ENCODE assay signal across 20 mouse cellular contexts in the genomic region with DNA sequence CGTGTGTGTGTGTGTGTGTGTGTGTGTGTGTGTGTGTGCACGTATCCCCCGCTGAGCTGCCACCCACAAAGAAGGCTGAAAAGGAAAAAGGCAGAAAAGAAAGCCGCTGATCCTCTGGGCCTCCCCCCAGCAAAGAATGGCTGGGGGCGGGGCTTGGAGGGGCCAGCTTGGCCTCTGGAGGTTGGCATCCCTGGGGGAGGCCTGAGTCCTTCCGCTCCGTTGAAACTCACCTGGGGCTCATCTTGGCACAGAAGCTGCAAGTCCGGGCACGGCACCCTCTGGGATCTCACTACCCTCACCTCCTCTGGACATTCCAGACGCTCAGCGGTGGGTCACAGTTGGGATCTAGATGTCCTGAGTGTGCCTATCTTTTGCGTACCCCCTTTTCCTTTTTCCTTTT. TPM values are rescaled to one million over a fixed set of nuclear protein-coding genes. Genes with fewer than 3 reads are reported as not detected.
DNase-seq lines count a peak whose midpoint lies in the region; ATAC-seq and TF ChIP-seq lines count a peak whose summit lies in the region.
"Had no signal": no experiment of that assay in that cellular context is flagged by ENCODE, and none has a peak within 500 bp of the region (broad histone marks: within the 10 kb centered on the region; RNA-seq: fewer than 3 reads in every experiment).

No protein-coding gene starts in this region.

- in situ Hi-C loops in CH12.LX (cut with MboI; ENCODE audit: low pct_ligation_motif_present, low pct_unique_long_range_greater_than_20kb, low sequenced_read_pairs), result no loop called here

- H3K36me3 ChIP-seq in forebrain, embryonic 10.5 days (replicated peaks), result no peaks in the 10 kb centered on the region
- H3K36me3 ChIP-seq in forebrain, embryonic 14.5 days (ENCODE audit: control insufficient read depth, insufficient read depth, low read length), result no peaks in the 10 kb centered on the region
- H3K36me3 ChIP-seq in CH12.LX (replicated peaks in 1 of 2; ENCODE audit: control insufficient read depth in 1 of 2, insufficient read depth in 1 of 2, low read length in 1 of 2), result no peaks in the 10 kb centered on the region
- no peaks in the 10 kb centered on the region for H3K36me3 ChIP-seq in hindbrain, embryonic 10.5 days
- no peaks in the 10 kb centered on the region for H3K36me3 ChIP-seq in midbrain, embryonic 12.5 days

- H3K9me3 ChIP-seq in forebrain, embryonic 10.5 days, result no peaks in the 10 kb centered on the region
- no peaks in the 10 kb centered on the region for H3K9me3 ChIP-seq in forebrain, embryonic 14.5 days (replicated peaks; ENCODE audit: control insufficient read depth, low read length)
- peaks cover 29% of the 10 kb centered on the region for H3K9me3 ChIP-seq in CH12.LX (replicated peaks; ENCODE audit: low read length)
- no peaks in the 10 kb centered on the region for H3K9me3 ChIP-seq in hindbrain, embryonic 10.5 days
- no peaks in the 10 kb centered on the region for H3K9me3 ChIP-seq in midbrain, embryonic 12.5 days
- H3K9me3 ChIP-seq: forebrain, embryonic 13.5 days had no signal

- H3K79me2 ChIP-seq in CH12.LX (replicated peaks; ENCODE audit: control insufficient read depth, extremely low read depth, insufficient read depth, poor library complexity, severe bottlenecking), result no peaks in the 10 kb centered on the region

- H3K4me2 ChIP-seq in forebrain, embryonic 14.5 days (ENCODE audit: low read length), result no peak overlapping the region
- no peak overlapping the region for H3K4me2 ChIP-seq in CH12.LX (ENCODE audit: insufficient read depth, low read depth, poor library complexity, severe bottlenecking)
- H3K4me2 ChIP-seq in midbrain, embryonic 12.5 days (replicated peaks), result peak overlapping the region; percentile 71
- H3K4me2 ChIP-seq: forebrain, embryonic 13.5 days had no signal

- dilution Hi-C loops in CH12.LX (cut with MboI; ENCODE audit: extremely low pct_ligation_motif_present, extremely low pct_unique_long_range_greater_than_20kb, low sequenced_read_pairs), result no loop called here

- peaks cover 100% of the 10 kb centered on the region for H3K27me3 ChIP-seq in forebrain, embryonic 10.5 days (ENCODE audit: poor library complexity, severe bottlenecking)
- H3K27me3 ChIP-seq in forebrain, embryonic 14.5 days (replicated peaks; ENCODE audit: control insufficient read depth, insufficient read depth, low read length), result peaks cover 95% of the 10 kb centered on the region
- no peaks in the 10 kb centered on the region for H3K27me3 ChIP-seq in CH12.LX (replicated peaks)
- peaks cover 99% of the 10 kb centered on the region for H3K27me3 ChIP-seq in hindbrain, embryonic 10.5 days (ENCODE audit: insufficient read depth, poor library complexity, severe bottlenecking)
- peaks cover 90% of the 10 kb centered on the region for H3K27me3 ChIP-seq in midbrain, embryonic 12.5 days

- H3K9ac ChIP-seq in forebrain, embryonic 14.5 days (ENCODE audit: low read length), result no peak overlapping the region
- H3K9ac ChIP-seq in CH12.LX (ENCODE audit: insufficient read depth, low read depth), result no peak overlapping the region
- H3K9ac ChIP-seq in midbrain, embryonic 12.5 days (replicated peaks), result peak overlapping the region; percentile 17; the same call in 1 of the 2 replicates
- H3K9ac ChIP-seq: forebrain, embryonic 13.5 days had no signal

- no peak for TF ChIP-seq EP300 in CH12.LX (IDR thresholded peaks at IDR 0.05; ENCODE audit: low read length)

- DNase-seq in forebrain, embryonic 10.5 days (ENCODE audit: extremely low spot score, low spot score), result peak; percentile 58
- no peak for DNase-seq in forebrain, embryonic 14.5 days (ENCODE audit: low spot score)
- DNase-seq in CH12.LX (ENCODE audit: extremely low read depth), result peak; percentile 58
- peak; percentile 64 for DNase-seq in hindbrain, embryonic 10.5 days (ENCODE audit: low spot score)
- DNase-seq in Muller cell, postnatal 12 days (ENCODE audit: inconsistent ontology term), result no peak
- no peak for DNase-seq in right cerebral cortex, postnatal 4 days
- no peak for DNase-seq in gastrocnemius, postnatal 25 days
- DNase-seq: adrenal gland, postnatal 36 days; cerebellum, adult 11 months; gastrocnemius, postnatal 10 days; kidney, adult 11 months had no signal

- H3K4me3 ChIP-seq in forebrain, embryonic 10.5 days, result peak overlapping the region; percentile 33; the same call in 1 of the 2 replicates
- no peak overlapping the region for H3K4me3 ChIP-seq in forebrain, embryonic 14.5 days (ENCODE audit: low read depth, low read length)
- H3K4me3 ChIP-seq in CH12.LX (replicated peaks in 1 of 3; ENCODE audit: low read depth in 2 of 3, low read length in 2 of 3, poor library complexity in 1 of 3), result no peak overlapping the region
- peak overlapping the region; percentile 45 for H3K4me3 ChIP-seq in hindbrain, embryonic 10.5 days
- peak overlapping the region; percentile 27 for H3K4me3 ChIP-seq in midbrain, embryonic 12.5 days
- H3K4me3 ChIP-seq: forebrain, embryonic 13.5 days had no signal

- no peak for TF ChIP-seq RAD21 in CH12.LX (IDR thresholded peaks at IDR 0.05; ENCODE audit: low read depth, low read length)

- TF ChIP-seq POLR2A in CH12.LX (IDR thresholded peaks at IDR 0.05; ENCODE audit: low read depth, low read length), result no peak

- ATAC-seq in forebrain, embryonic 14.5 days, result no peak
- 0 out of 2 replicates have a peak, but pooled peaks have one; percentile 3 for ATAC-seq in midbrain, embryonic 12.5 days (ENCODE audit: low FRiP score, low read depth)
- ATAC-seq: forebrain, embryonic 13.5 days had no signal

- no peak for TF ChIP-seq CTCF in CH12.LX (conservative IDR thresholded peaks at IDR 0.05 in 1 of 2, IDR thresholded peaks at IDR 0.05 in 1 of 2; ENCODE audit: low read depth in 2 of 2, low read length in 2 of 2)

- peak overlapping the region; percentile 60; the same call in 1 of the 2 replicates for H3K27ac ChIP-seq in forebrain, embryonic 10.5 days
- no peak overlapping the region for H3K27ac ChIP-seq in forebrain, embryonic 14.5 days (ENCODE audit: low read depth, low read length)
- no peak overlapping the region for H3K27ac ChIP-seq in CH12.LX (ENCODE audit: insufficient read depth, low read depth)
- H3K27ac ChIP-seq in hindbrain, embryonic 10.5 days, result peak overlapping the region; percentile 60; the same call in 1 of the 2 replicates
- no peak overlapping the region for H3K27ac ChIP-seq in midbrain, embryonic 12.5 days (replicated peaks)
- H3K27ac ChIP-seq: forebrain, embryonic 13.5 days; macrophage; stomach, postnatal 0 days had no signal

- WGBS in forebrain, embryonic 10.5 days, result 1% methylated on average over 10 of the region's 12 CpGs
- 0% methylated on average over 11 of the region's 12 CpGs for WGBS in forebrain, embryonic 14.5 days
- 0% methylated on average over 9 of the region's 12 CpGs for WGBS in hindbrain, embryonic 10.5 days
- WGBS in midbrain, embryonic 12.5 days, result 0% methylated on average over 9 of the region's 12 CpGs

- peaks cover 89% of the 10 kb centered on the region for H3K4me1 ChIP-seq in forebrain, embryonic 10.5 days
- H3K4me1 ChIP-seq in forebrain, embryonic 14.5 days (ENCODE audit: control insufficient read depth, insufficient read depth, low read length), result peaks cover 4% of the 10 kb centered on the region
- H3K4me1 ChIP-seq in CH12.LX (ENCODE audit: control insufficient read depth in 1 of 2, insufficient read depth in 2 of 2), result peaks cover 0 to 21% of the 10 kb centered on the region in 2 experiments; a peak in 2 of 4 replicates
- H3K4me1 ChIP-seq in hindbrain, embryonic 10.5 days (replicated peaks), result peaks cover 80% of the 10 kb centered on the region
- H3K4me1 ChIP-seq in midbrain, embryonic 12.5 days, result peaks cover 63% of the 10 kb centered on the region

TF ChIP-seq in CH12.LX, 34 proteins besides CTCF, POLR2A, EP300 and RAD21:
- TF ChIP-seq MAZ (IDR thresholded peaks at IDR 0.05; ENCODE audit: low read depth, low read length) (no peak), USF1 (IDR thresholded peaks at IDR 0.05; ENCODE audit: low read depth, low read length) (no peak), MEF2A (IDR thresholded peaks at IDR 0.05; ENCODE audit: borderline replicate concordance, low read depth, low read length) (no peak), ETS1 (conservative IDR thresholded peaks at IDR 0.05; ENCODE audit: low read depth, low read length) (no peak), NRF1 (IDR thresholded peaks at IDR 0.05; ENCODE audit: low read depth, low read length) (no peak), SMC3 (IDR thresholded peaks at IDR 0.05; ENCODE audit: low read depth, low read length) (no peak)

RNA-seq across cellular contexts. Expression of gene Foxb1, which starts 6.7 kb away (rescaled TPM):
- polyA plus RNA-seq in forebrain, embryonic 10.5 days (2016; fragmentation: Nextera tagmentation; extraction: Ambion mirVana), result 2.4 and 3.4 TPM in 2 replicates
- polyA plus RNA-seq in forebrain, embryonic 14.5 days (2014; fragmentation: Nextera tagmentation; extraction: Ambion mirVana), result 2.2 and 2.5 TPM in 2 replicates
- total RNA-seq in CH12.LX (2012; rRNA removed), result not detected in 2 replicates
- total RNA-seq in CH12.LX (2014; rRNA removed), result not detected in 2 replicates
- not detected in 2 replicates for polyA plus RNA-seq in CH12.LX (2012; ENCODE audit: insufficient read length, low read depth)
- 5.7 and 6.8 TPM in 2 replicates for polyA plus RNA-seq in hindbrain, embryonic 10.5 days (2016; fragmentation: Nextera tagmentation; extraction: Ambion mirVana)
- polyA plus RNA-seq in midbrain, embryonic 12.5 days (2016; fragmentation: Nextera tagmentation; extraction: Ambion mirVana), result 7.3 and 8.0 TPM in 2 replicates
- not detected for total RNA-seq in gastrocnemius, postnatal 25 days (2021)
- total RNA-seq: adrenal gland, postnatal 36 days; gastrocnemius, postnatal 10 days; layer of hippocampus, adult 18-20 months; left cerebral cortex, postnatal 36 days; neutrophil, adult 5-6 weeks had no signal
- polyA plus RNA-seq: heart, embryonic 16.5 days; liver, embryonic 16.5 days; macrophage; stomach, postnatal 0 days had no signal

Comparison
In these comparisons a context has a peak if more than half of its experiments do, and no peak if none do; other contexts are left out.
1. DNase-seq: peak in forebrain, embryonic 10.5 days (single experiment), CH12.LX (single experiment) and hindbrain, embryonic 10.5 days (single experiment); none in forebrain, embryonic 14.5 days (single experiment), Muller cell, postnatal 12 days (single experiment), right cerebral cortex, postnatal 4 days (single experiment) and gastrocnemius, postnatal 25 days (single experiment).
2. H3K27ac ChIP-seq: peak in forebrain, embryonic 10.5 days (single experiment) and hindbrain, embryonic 10.5 days (single experiment); none in forebrain, embryonic 14.5 days (single experiment), CH12.LX (single experiment) and midbrain, embryonic 12.5 days (single experiment).
3. H3K4me3 ChIP-seq: peak in forebrain, embryonic 10.5 days (single experiment), hindbrain, embryonic 10.5 days (single experiment) and midbrain, embryonic 12.5 days (single experiment); none in forebrain, embryonic 14.5 days (single experiment) and CH12.LX (0 of 3).